Comparison of ENCODE assay signal across 7 mouse cellular contexts in genomic region chr17:5295086-5295947, GRCm38 (mm10).
DNase-seq lines count a peak whose midpoint lies in the region; ATAC-seq and TF ChIP-seq lines count a peak whose summit lies in the region.

No protein-coding gene starts in this region.

- DNase-seq in ES-E14 (ENCODE audit: low read depth, low spot score): no peak
- peak; percentile 74 to 81 for DNase-seq in frontal cortex, adult 2 months (ENCODE audit: extremely low spot score in 1 of 2, low spot score in 1 of 2)
- DNase-seq in intestine, embryonic 14.5 days (ENCODE audit: low spot score): no peak
- peak; percentile 65 to 83 for DNase-seq in left cerebral cortex, adult 8-10 months (ENCODE audit: low spot score in 2 of 2)
- DNase-seq in spleen, postnatal 36 days (ENCODE audit: low spot score in 2 of 2): peak; percentile 92 to 93

- in situ Hi-C loops in ES-E14 (cut with MboI; ENCODE audit: low sequenced_read_pairs in 2 of 2, unreplicated experiment in 2 of 2): no loop called here

- WGBS in bone marrow, adult 2 months: 44% methylated on average over 19 of the region's 19 CpGs
- 58% methylated on average over 19 of the region's 19 CpGs for WGBS in intestine, embryonic 14.5 days

- H3K9me3 ChIP-seq in ES-E14 (ENCODE audit: control insufficient read depth, insufficient read depth, low read depth, low read length): no peaks in the 10 kb centered on the region
- no peaks in the 10 kb centered on the region for H3K9me3 ChIP-seq in intestine, embryonic 14.5 days (ENCODE audit: control insufficient read depth, low read length)

- H3K36me3 ChIP-seq in ES-E14 (ENCODE audit: control insufficient read depth, insufficient read depth, low read length, poor library complexity, severe bottlenecking): peaks cover 3% of the 10 kb centered on the region; the same call in 1 of the 2 replicates
- peaks cover 22% of the 10 kb centered on the region for H3K36me3 ChIP-seq in intestine, embryonic 14.5 days (ENCODE audit: control insufficient read depth, insufficient read depth, low read length)
- H3K36me3 ChIP-seq in myocyte (ENCODE audit: control insufficient read depth, insufficient read depth): peaks cover 4% of the 10 kb centered on the region

- no peak for TF ChIP-seq POLR2A in bone marrow, adult 2 months (IDR thresholded peaks at IDR 0.05; ENCODE audit: borderline replicate concordance, control insufficient read depth, low read depth, low read length)
- no peak for TF ChIP-seq POLR2A in myocyte (IDR thresholded peaks at IDR 0.05; ENCODE audit: insufficient read length, low read depth)

- H3K27me3 ChIP-seq in intestine, embryonic 14.5 days (replicated peaks; ENCODE audit: control insufficient read depth, insufficient read depth, low read length): no peaks in the 10 kb centered on the region
- H3K27me3 ChIP-seq in myocyte (ENCODE audit: control insufficient read depth, insufficient read depth, insufficient read length): no peaks in the 10 kb centered on the region

- no peak overlapping the region for H3ac ChIP-seq in myocyte (ENCODE audit: control insufficient read depth, insufficient read length)

- H3K4me2 ChIP-seq in intestine, embryonic 14.5 days (ENCODE audit: low read length): no peak overlapping the region
- peak overlapping the region; percentile 2 for H3K4me2 ChIP-seq in myocyte (ENCODE audit: low read depth)

- H3K27ac ChIP-seq in ES-E14 (ENCODE audit: insufficient read depth, low read depth, low read length, poor library complexity, severe bottlenecking): no peak overlapping the region
- H3K27ac ChIP-seq in bone marrow, adult 2 months (ENCODE audit: control insufficient read depth, insufficient read depth, low read depth, low read length, poor library complexity): peak overlapping the region; percentile 79
- H3K27ac ChIP-seq in intestine, embryonic 14.5 days (ENCODE audit: low read depth): peak overlapping the region; percentile 17; the same call in 1 of the 2 replicates

- H3K4me1 ChIP-seq in ES-E14 (ENCODE audit: control insufficient read depth in 2 of 2, insufficient read depth in 2 of 2, low read length in 2 of 2, poor library complexity in 1 of 2): no peaks in the 10 kb centered on the region
- H3K4me1 ChIP-seq in bone marrow, adult 2 months (ENCODE audit: control insufficient read depth, insufficient read depth, low read length): peaks cover 12% of the 10 kb centered on the region
- 0 out of 2 replicates have a peak, but pooled peaks cover 4% of the 10 kb centered on the region for H3K4me1 ChIP-seq in intestine, embryonic 14.5 days (replicated peaks; ENCODE audit: control insufficient read depth, insufficient read depth, low read length)

- no peaks in the 10 kb centered on the region for H3K79me2 ChIP-seq in myocyte (ENCODE audit: control insufficient read depth, insufficient read depth)

- 0 out of 2 replicates have a peak overlapping the region, but pooled peaks have one; percentile 5 for H3K9ac ChIP-seq in ES-E14 (ENCODE audit: insufficient read depth, low read depth, low read length, poor library complexity, severe bottlenecking)
- no peak overlapping the region for H3K9ac ChIP-seq in intestine, embryonic 14.5 days (ENCODE audit: low read length)

- ATAC-seq in intestine, embryonic 14.5 days (replicated peaks; ENCODE audit: low FRiP score, low TSS enrichment, low read depth): peak; percentile 61; the same call in 1 of the 2 replicates

- H3K4me3 ChIP-seq in ES-E14 (ENCODE audit: insufficient read depth in 1 of 2, low read depth in 1 of 2, low read length in 2 of 2, poor library complexity in 1 of 2, severe bottlenecking in 1 of 2) (peak overlapping the region in 1 of 2 experiments; percentile 66; a peak in 2 of 4 replicates), myocyte (no peak overlapping the region)
- no peak overlapping the region for H3K4me3 ChIP-seq in bone marrow, adult 2 months (replicated peaks; ENCODE audit: control insufficient read depth, low read depth, low read length)
- H3K4me3 ChIP-seq in intestine, embryonic 14.5 days (ENCODE audit: low read depth, low read length): no peak overlapping the region

- TF ChIP-seq CTCF in bone marrow, adult 2 months (IDR thresholded peaks at IDR 0.05; ENCODE audit: control insufficient read depth, insufficient read depth, low read length): no peak

TF ChIP-seq in ES-E14, 5 proteins besides CTCF, POLR2A, EP300 and RAD21:
- TF ChIP-seq CHD2 (IDR thresholded peaks at IDR 0.05; ENCODE audit: low read depth, low read length) (no peak), HCFC1 (IDR thresholded peaks at IDR 0.05; ENCODE audit: borderline replicate concordance, insufficient read depth, low read length) (no peak), ZNF384 (IDR thresholded peaks at IDR 0.05; ENCODE audit: low read depth, low read length) (no peak), MAFK (IDR thresholded peaks at IDR 0.05; ENCODE audit: insufficient read depth, low read depth, low read length) (no peak), ZC3H11A (IDR thresholded peaks at IDR 0.05; ENCODE audit: borderline replicate concordance, low read depth, low read length) (no peak)
TF ChIP-seq in ES-E14: peak in this region for 0.

TF ChIP-seq in myocyte, 11 proteins besides CTCF, POLR2A, EP300 and RAD21:
- TF ChIP-seq SRF (IDR thresholded peaks at IDR 0.05; ENCODE audit: control insufficient read depth, insufficient read length, low read depth) (no peak), MYOD1 (IDR thresholded peaks at IDR 0.05; ENCODE audit: control insufficient read depth in 1 of 3, insufficient read length in 2 of 3, low read depth in 2 of 3) (peak in 1 of 3 experiments; percentile 2), MYOG (IDR thresholded peaks at IDR 0.05; ENCODE audit: control insufficient read depth in 1 of 3, insufficient read depth in 1 of 3, insufficient read length in 2 of 3, low read depth in 2 of 3) (peak in 1 of 3 experiments; percentile 43)

Comparison
In these comparisons a context has a peak if more than half of its experiments do, and no peak if none do; other contexts are left out.
1. DNase-seq: peak in frontal cortex, adult 2 months (2 of 2), left cerebral cortex, adult 8-10 months (2 of 2) and spleen, postnatal 36 days (2 of 2); none in ES-E14 (single experiment) and intestine, embryonic 14.5 days (single experiment).